Mouse (Mus musculus) ES-Bruce4 (cell line): ENCODE results near the gene Rora.

ENCODE experiments used
- CTCF ChIP-seq: IDR thresholded peaks from one replicate; pipeline ENCODE4 v1.8.1; 2011; ENCODE audit warnings: low read depth, low read length
- EP300 ChIP-seq: IDR thresholded peaks from 2 replicates; pipeline ENCODE4 v1.6.1; 2011; ENCODE audit warnings: low read depth, low read length; ENCODE audit not compliant: insufficient read depth
- POLR2A ChIP-seq: IDR thresholded peaks from one replicate; pipeline ENCODE4 v1.8.1; 2011; ENCODE audit warnings: low read length; ENCODE audit not compliant: insufficient read depth

DNA sequence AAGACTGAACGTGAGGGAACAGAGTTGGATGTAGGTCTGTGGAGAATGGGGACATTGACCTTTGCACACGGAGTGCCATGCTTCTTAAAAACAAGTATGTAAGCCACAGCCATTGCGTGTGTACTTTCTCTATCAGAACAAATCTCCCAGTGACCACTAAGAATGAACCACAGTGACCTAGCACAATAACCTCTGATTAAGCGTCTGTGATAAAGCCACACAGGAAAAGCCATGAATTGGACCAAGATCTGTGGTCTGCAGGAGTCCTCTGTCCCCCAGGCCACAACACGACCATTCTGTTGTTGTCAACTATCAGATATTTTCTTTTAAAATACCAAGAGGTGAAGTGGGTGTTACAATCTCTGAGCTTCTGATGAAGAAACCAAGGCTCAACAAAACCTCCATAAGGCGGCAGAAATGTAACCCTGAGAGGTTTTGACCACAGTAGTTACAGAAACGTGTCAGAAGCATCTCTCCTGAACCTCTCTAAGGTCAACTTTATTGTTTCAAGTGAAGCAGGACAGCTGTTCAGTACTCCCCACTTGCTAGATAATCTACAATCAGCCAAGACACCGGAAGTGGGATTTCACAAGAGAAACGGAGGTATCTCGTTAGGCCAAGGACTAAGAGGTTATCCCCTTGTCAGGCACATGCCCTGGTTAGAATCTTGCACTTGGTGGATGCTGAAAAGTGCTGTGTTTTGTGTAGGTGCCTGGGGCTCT is 666.5 kb downstream of the Rora start:
- no peak for TF ChIP-seq POLR2A
- TF ChIP-seq CTCF = no peak
- no peak for TF ChIP-seq EP300
